Mouse (Mus musculus) C2C12 (cell line): ENCODE results near the gene Dusp13. TPM values are rescaled to one million over a fixed set of nuclear protein-coding genes. Genes with fewer than 3 reads are reported as not detected.

Experiments used
- H3K27me3 ChIP-seq: one replicate; pipeline ENCODE4 v1.6.1; 2011; ENCODE audit not compliant: control insufficient read depth, insufficient read depth, insufficient read length
- H3K36me3 ChIP-seq: one replicate; pipeline ENCODE4 v1.6.1; 2011; ENCODE audit not compliant: control insufficient read depth, insufficient read depth
- H3K4me3 ChIP-seq: one replicate; pipeline ENCODE4 v1.5.1; 2011; ENCODE audit warnings: mild to moderate bottlenecking, control low read depth; ENCODE audit not compliant: poor library complexity, insufficient read depth, severe bottlenecking
- H3K79me2 ChIP-seq: one replicate; pipeline ENCODE4 v1.6.1; 2011; ENCODE audit not compliant: control insufficient read depth, insufficient read depth
- H3K79me3 ChIP-seq: one replicate; pipeline ENCODE4 v1.6.1; 2011; ENCODE audit warnings: low read depth, control low read depth
- H3ac ChIP-seq: one replicate; pipeline ENCODE3; 2011; ENCODE audit warnings: low read depth; ENCODE audit not compliant: control insufficient read depth, insufficient read length
- CEBPB ChIP-seq: IDR thresholded peaks from one replicate; pipeline ENCODE4 v1.6.1; 2011; ENCODE audit warnings: low read depth, mild to moderate bottlenecking, control low read depth, moderate library complexity
- CTCF ChIP-seq: IDR thresholded peaks from one replicate; pipeline ENCODE4 v1.5.1; 2011; ENCODE audit not compliant: control insufficient read depth, insufficient read depth, insufficient read length
- FOSL1 ChIP-seq: IDR thresholded peaks from one replicate; pipeline ENCODE4 v1.8.0; 2011; ENCODE audit warnings: mild to moderate bottlenecking, low read length; ENCODE audit not compliant: poor library complexity, insufficient read depth, severe bottlenecking
- MAX ChIP-seq: IDR thresholded peaks from one replicate; pipeline ENCODE4 v1.6.1; 2011; ENCODE audit warnings: mild to moderate bottlenecking, control low read depth
- MYOD1 ChIP-seq: IDR thresholded peaks from one replicate; pipeline ENCODE4 v1.6.1; 2011; ENCODE audit warnings: low read depth; ENCODE audit not compliant: control insufficient read depth, insufficient read length
- MYOG ChIP-seq: IDR thresholded peaks from one replicate; pipeline ENCODE4 v1.6.1; 2011; ENCODE audit not compliant: control insufficient read depth, insufficient read length; ENCODE audit errors: extremely low read depth
- USF1 ChIP-seq: IDR thresholded peaks from one replicate; pipeline ENCODE4 v1.6.1; 2011; ENCODE audit warnings: low read depth, mild to moderate bottlenecking, control low read depth, moderate library complexity
- polyA plus RNA-seq: library from polyadenylated mRNA; unstranded; fragments of >200 nt; fragmentation: generic; extraction: Trizol; gene quantifications from one replicate; pipeline ENCODE4 v1.2.1, GENCODE M21; 2012; ENCODE audit warnings: missing spikeins

The Dusp13 gene
- polyA plus RNA-seq, 1 experiment, result 2.7 TPM

GRCm38 (mm10) chr14:21746251-21746650 lies 4.7 kb downstream of the Dusp13 start:
- TF ChIP-seq CEBPB (no peak), MAX (no peak), MYOG (no peak), CTCF (no peak), MYOD1 (no peak), FOSL1 (no peak), USF1 (no peak)
- Histone ChIP-seq H3K27me3 (no peaks in the 10 kb centered on the region), H3K36me3 (no peaks in the 10 kb centered on the region), H3K79me2 (peaks cover 9% of the 10 kb centered on the region), H3ac (no peak overlapping the region), H3K79me3 (peaks cover 4% of the 10 kb centered on the region), H3K4me3 (no peak overlapping the region)

- H3K79me2 ChIP-seq, result no peaks in the 10 kb centered on the region
- TF ChIP-seq USF1, result peak; percentile 73
- peak; percentile 63 for TF ChIP-seq MYOD1
- TF ChIP-seq MYOG, result no peak
- TF ChIP-seq MAX, result no peak
- no peak for TF ChIP-seq FOSL1
- TF ChIP-seq CEBPB, result peak; percentile 42
- TF ChIP-seq CTCF, result no peak
- H3K79me3 ChIP-seq, result no peaks in the 10 kb centered on the region
- H3K27me3 ChIP-seq, result no peaks in the 10 kb centered on the region
- H3ac ChIP-seq, result no peak overlapping the region
- H3K36me3 ChIP-seq, result no peaks in the 10 kb centered on the region
- no peak overlapping the region for H3K4me3 ChIP-seq
Observed at GRCm38 (mm10) chr14:21745149-21745548, 5.8 kb downstream of the Dusp13 start.

GRCm38 (mm10) chr14:21744169-21744568 lies 6.8 kb downstream of the Dusp13 start:
- H3K79me3 ChIP-seq, result no peaks in the 10 kb centered on the region
- no peaks in the 10 kb centered on the region for H3K36me3 ChIP-seq
- no peak overlapping the region for H3K4me3 ChIP-seq
- no peaks in the 10 kb centered on the region for H3K79me2 ChIP-seq
- no peaks in the 10 kb centered on the region for H3K27me3 ChIP-seq
- TF ChIP-seq MYOG, result no peak
- TF ChIP-seq USF1, result no peak
- no peak for TF ChIP-seq MAX
- no peak for TF ChIP-seq CEBPB
- TF ChIP-seq CTCF, result no peak
- TF ChIP-seq MYOD1, result no peak
- no peak for TF ChIP-seq FOSL1
- H3ac ChIP-seq, result no peak overlapping the region

GRCm38 (mm10) chr14:21742441-21742840 lies 8.5 kb downstream of the Dusp13 start:
- no peak overlapping the region for H3K4me3 ChIP-seq
- TF ChIP-seq MYOG, result no peak
- TF ChIP-seq FOSL1, result no peak
- TF ChIP-seq USF1, result no peak
- TF ChIP-seq CEBPB, result no peak
- TF ChIP-seq CTCF, result no peak
- TF ChIP-seq MYOD1, result no peak
- TF ChIP-seq MAX, result no peak
- no peaks in the 10 kb centered on the region for H3K79me2 ChIP-seq
- H3K36me3 ChIP-seq, result no peaks in the 10 kb centered on the region
- no peak overlapping the region for H3ac ChIP-seq
- H3K27me3 ChIP-seq, result no peaks in the 10 kb centered on the region
- no peaks in the 10 kb centered on the region for H3K79me3 ChIP-seq

- TF ChIP-seq FOSL1 (no peak), CTCF (peak; percentile 89), MYOG (no peak)
Observed at GRCm38 (mm10) chr14:21741786-21742185, 9.2 kb downstream of the Dusp13 start.

GRCm38 (mm10) chr14:21741314-21741713 lies 9.7 kb downstream of the Dusp13 start:
- no peaks in the 10 kb centered on the region for H3K36me3 ChIP-seq
- TF ChIP-seq MAX, result no peak
- TF ChIP-seq FOSL1, result no peak
- TF ChIP-seq USF1, result no peak
- no peak for TF ChIP-seq CEBPB
- TF ChIP-seq MYOD1, result no peak
- no peak for TF ChIP-seq MYOG
- no peak for TF ChIP-seq CTCF
- no peaks in the 10 kb centered on the region for H3K79me3 ChIP-seq
- H3K4me3 ChIP-seq, result no peak overlapping the region
- H3K79me2 ChIP-seq, result no peaks in the 10 kb centered on the region
- no peak overlapping the region for H3ac ChIP-seq
- H3K27me3 ChIP-seq, result no peaks in the 10 kb centered on the region

More at GRCm38 (mm10) chr14:21741786-21742185, 9.2 kb downstream of the Dusp13 start:
- H3K36me3 ChIP-seq, result no peaks in the 10 kb centered on the region
- no peak overlapping the region for H3ac ChIP-seq
- H3K79me2 ChIP-seq, result no peaks in the 10 kb centered on the region
- H3K27me3 ChIP-seq, result no peaks in the 10 kb centered on the region
- no peak overlapping the region for H3K4me3 ChIP-seq
- H3K79me3 ChIP-seq, result no peaks in the 10 kb centered on the region
